In the genomic region with DNA sequence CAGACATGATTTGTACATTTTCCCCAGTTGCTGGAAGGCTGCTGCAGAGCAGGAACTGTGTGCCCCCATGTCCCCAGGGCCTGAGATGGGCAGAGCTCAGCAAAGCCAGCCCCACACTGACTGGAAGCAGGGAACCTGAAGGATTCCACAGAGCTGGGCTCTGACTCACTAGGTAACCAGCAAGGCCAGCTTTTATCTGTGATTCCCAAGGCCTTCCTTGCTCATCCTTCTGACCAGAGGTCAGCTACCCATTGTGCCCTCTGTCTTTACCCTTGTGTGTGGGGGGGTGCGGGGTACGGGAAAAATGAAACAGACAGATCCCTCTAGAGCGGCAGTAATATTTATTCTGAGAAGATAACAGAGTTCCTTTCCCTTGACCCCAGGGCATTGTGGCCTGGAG, we compare ENCODE assay signal across 20 mouse cellular contexts. TPM values are rescaled to one million over a fixed set of nuclear protein-coding genes. Genes with fewer than 3 reads are reported as not detected.
DNase-seq lines count a peak whose midpoint lies in the region; ATAC-seq lines count a peak whose summit lies in the region.
"Had no signal": no experiment of that assay in that cellular context is flagged by ENCODE, and none has a peak within 500 bp of the region (broad histone marks: within the 10 kb centered on the region; RNA-seq: fewer than 3 reads in every experiment).

No protein-coding gene starts in this region.

- H3K4me1 ChIP-seq in heart, embryonic 11.5 days (ENCODE audit: control insufficient read depth, insufficient read depth, low read length) = peaks cover 7% of the 10 kb centered on the region; the same call in 1 of the 2 replicates
- H3K4me1 ChIP-seq in midbrain, embryonic 11.5 days (ENCODE audit: control insufficient read depth, insufficient read depth, low read length) = peaks cover 6% of the 10 kb centered on the region; the same call in 1 of the 2 replicates
- peaks cover 11% of the 10 kb centered on the region; the same call in 1 of the 2 replicates for H3K4me1 ChIP-seq in midbrain, embryonic 13.5 days (replicated peaks)
- H3K4me1 ChIP-seq: neural tube, embryonic 12.5 days had no signal

- 79% methylated on average over 3 of the region's 3 CpGs for WGBS in heart, embryonic 11.5 days (ENCODE audit: insufficient replicate concordance)
- WGBS in midbrain, embryonic 11.5 days = 91% methylated on average over 3 of the region's 3 CpGs
- WGBS in midbrain, embryonic 13.5 days = 80% methylated on average over 3 of the region's 3 CpGs

- H3K4me3 ChIP-seq in heart, embryonic 11.5 days (ENCODE audit: low read depth, low read length) = no peak overlapping the region
- no peak overlapping the region for H3K4me3 ChIP-seq in midbrain, embryonic 11.5 days (ENCODE audit: low read depth, low read length)
- H3K4me3 ChIP-seq in midbrain, embryonic 13.5 days (replicated peaks) = no peak overlapping the region
- H3K4me3 ChIP-seq: midbrain, embryonic 12.5 days; neural tube, embryonic 12.5 days had no signal

- no peaks in the 10 kb centered on the region for H3K27me3 ChIP-seq in heart, embryonic 11.5 days (ENCODE audit: control insufficient read depth, insufficient read depth, low read length)
- no peaks in the 10 kb centered on the region for H3K27me3 ChIP-seq in midbrain, embryonic 11.5 days (ENCODE audit: control insufficient read depth, insufficient read depth, low read length)
- no peaks in the 10 kb centered on the region for H3K27me3 ChIP-seq in midbrain, embryonic 13.5 days
- H3K27me3 ChIP-seq: neural tube, embryonic 12.5 days had no signal

- H3K9ac ChIP-seq in heart, embryonic 11.5 days (ENCODE audit: low read depth, low read length) = peak overlapping the region; percentile 16; the same call in 1 of the 2 replicates
- H3K9ac ChIP-seq in midbrain, embryonic 11.5 days (ENCODE audit: low read length) = no peak overlapping the region
- no peak overlapping the region for H3K9ac ChIP-seq in midbrain, embryonic 13.5 days (replicated peaks)
- H3K9ac ChIP-seq: midbrain, embryonic 12.5 days; neural tube, embryonic 12.5 days had no signal

- no peaks in the 10 kb centered on the region for H3K36me3 ChIP-seq in heart, embryonic 11.5 days (ENCODE audit: control insufficient read depth, insufficient read depth, low read length)
- no peaks in the 10 kb centered on the region for H3K36me3 ChIP-seq in midbrain, embryonic 11.5 days (ENCODE audit: control insufficient read depth, insufficient read depth, low read length)
- peaks cover 3% of the 10 kb centered on the region; the same call in 1 of the 2 replicates for H3K36me3 ChIP-seq in midbrain, embryonic 13.5 days
- H3K36me3 ChIP-seq: embryonic facial prominence, embryonic 13.5 days; midbrain, embryonic 12.5 days had no signal

- no peak overlapping the region for H3K27ac ChIP-seq in heart, embryonic 11.5 days (ENCODE audit: low read depth, low read length)
- H3K27ac ChIP-seq in midbrain, embryonic 11.5 days (ENCODE audit: low read depth, low read length) = no peak overlapping the region
- no peak overlapping the region for H3K27ac ChIP-seq in midbrain, embryonic 13.5 days
- H3K27ac ChIP-seq: embryonic facial prominence, embryonic 13.5 days; kidney, postnatal 0 days; midbrain, embryonic 12.5 days; neural tube, embryonic 12.5 days had no signal

- no peak for ATAC-seq in heart, embryonic 11.5 days (replicated peaks; ENCODE audit: insufficient number of reproducible peaks, low FRiP score, low TSS enrichment)
- no peak for ATAC-seq in midbrain, embryonic 11.5 days (ENCODE audit: low FRiP score)
- no peak for ATAC-seq in midbrain, embryonic 13.5 days
- ATAC-seq in megakaryocyte-erythroid progenitor cell, adult 5-6 weeks (replicated peaks; ENCODE audit: low FRiP score, low TSS enrichment, poor library complexity, severe bottlenecking) = no peak

- no peak overlapping the region for H3K4me2 ChIP-seq in heart, embryonic 11.5 days
- H3K4me2 ChIP-seq in midbrain, embryonic 11.5 days = no peak overlapping the region
- H3K4me2 ChIP-seq in midbrain, embryonic 13.5 days (replicated peaks) = no peak overlapping the region

- H3K9me3 ChIP-seq in heart, embryonic 11.5 days (replicated peaks; ENCODE audit: control insufficient read depth, low read length) = no peaks in the 10 kb centered on the region
- H3K9me3 ChIP-seq in midbrain, embryonic 11.5 days (ENCODE audit: control insufficient read depth, low read length) = no peaks in the 10 kb centered on the region
- no peaks in the 10 kb centered on the region for H3K9me3 ChIP-seq in midbrain, embryonic 13.5 days
- H3K9me3 ChIP-seq: embryonic facial prominence, embryonic 13.5 days; midbrain, embryonic 12.5 days; neural tube, embryonic 12.5 days had no signal

- intact Hi-C loops in heart, postnatal 10 days (cut with DNase I) = loop anchor here (5.0 to 10.0 kb wide), 2 partner anchors 136 to 374 kb away; no protein-coding TSS in a partner anchor
- intact Hi-C loops in left cerebral cortex, postnatal 14 days (cut with DNase I) = no loop called here

- no peak for DNase-seq in heart, postnatal 10 days
- DNase-seq in midbrain, embryonic 11.5 days (ENCODE audit: low spot score, missing footprints) = peak; percentile 41
- DNase-seq in adrenal gland, postnatal 14 days = peak; percentile 76
- DNase-seq in testis, postnatal 14 days (ENCODE audit: low spot score) = peak; percentile 83
- no peak for DNase-seq in left cerebral cortex, postnatal 14 days (ENCODE audit: low spot score in 2 of 2)
- DNase-seq: gastrocnemius, postnatal 10 days; layer of hippocampus, postnatal 36 days; liver; lung, adult 2 months; lung, postnatal 36 days; thymus, postnatal 14 days had no signal

RNA-seq across cellular contexts. Expression of a gene that starts 1.9 kb away (rescaled TPM):
- polyA plus RNA-seq in heart, embryonic 11.5 days (2014; fragmentation: Nextera tagmentation; extraction: Ambion mirVana) = 8.4 and 11.9 TPM in 2 replicates
- 1 to 10 TPM; 4.2 to 4.6 TPM for total RNA-seq in heart, postnatal 10 days (2021)
- polyA plus RNA-seq in midbrain, embryonic 11.5 days (2014; fragmentation: Nextera tagmentation; extraction: Ambion mirVana) = 10.1 and 11.1 TPM in 2 replicates
- polyA plus RNA-seq in midbrain, embryonic 13.5 days (2015; fragmentation: Nextera tagmentation; extraction: Ambion mirVana) = 17.8 and 19.0 TPM in 2 replicates
- total RNA-seq in adrenal gland, postnatal 14 days (2021) = 58.6 and 86.2 TPM in 2 replicates
- 2.3 and 6.1 TPM in 2 replicates for total RNA-seq in megakaryocyte-erythroid progenitor cell, adult 5-6 weeks (2014; fragmentation: Nextera tagmentation)
- 1.9 and 10.8 TPM in 2 replicates for total RNA-seq in megakaryocyte-erythroid progenitor cell, adult 5-6 weeks (2017)
- 10 to 100 TPM; 12.4 to 13.7 TPM for total RNA-seq in left cerebral cortex, postnatal 14 days (2021)

RNA-seq across cellular contexts. Expression of a gene that starts 24.1 kb away (rescaled TPM):
- polyA plus RNA-seq in heart, embryonic 11.5 days (2014; fragmentation: Nextera tagmentation; extraction: Ambion mirVana) = 0.37 and 0.47 TPM in 2 replicates
- under 1 TPM; 0.12 to 0.14 TPM for total RNA-seq in heart, postnatal 10 days (2021)
- 0.18 and 0.23 TPM in 2 replicates for polyA plus RNA-seq in midbrain, embryonic 11.5 days (2014; fragmentation: Nextera tagmentation; extraction: Ambion mirVana)
- polyA plus RNA-seq in midbrain, embryonic 13.5 days (2015; fragmentation: Nextera tagmentation; extraction: Ambion mirVana) = 0.21 and 0.28 TPM in 2 replicates
- 2.1 and 2.4 TPM in 2 replicates for total RNA-seq in adrenal gland, postnatal 14 days (2021)
- total RNA-seq in megakaryocyte-erythroid progenitor cell, adult 5-6 weeks (2014; fragmentation: Nextera tagmentation) = 0.63 and 0.82 TPM in 2 replicates
- not detected in 2 replicates for total RNA-seq in megakaryocyte-erythroid progenitor cell, adult 5-6 weeks (2017)
- under 1 TPM; 0.66 to 0.79 TPM for total RNA-seq in left cerebral cortex, postnatal 14 days (2021)
- polyA plus RNA-seq: CD4-positive, CD25-positive, alpha-beta regulatory T cell, adult 4 months; inflammation-experienced regulatory T-cells, adult 6 months; midbrain, embryonic 12.5 days had no signal

RNA-seq across cellular contexts. Expression of a gene that starts 56.8 kb away (rescaled TPM):
- polyA plus RNA-seq in heart, embryonic 11.5 days (2014; fragmentation: Nextera tagmentation; extraction: Ambion mirVana) = 5.8 and 6.4 TPM in 2 replicates
- 1 to 10 TPM; 1.9 to 3.0 TPM for total RNA-seq in heart, postnatal 10 days (2021)
- polyA plus RNA-seq in midbrain, embryonic 11.5 days (2014; fragmentation: Nextera tagmentation; extraction: Ambion mirVana) = 3.5 and 3.7 TPM in 2 replicates
- polyA plus RNA-seq in midbrain, embryonic 13.5 days (2015; fragmentation: Nextera tagmentation; extraction: Ambion mirVana) = 10.1 and 10.8 TPM in 2 replicates
- 6.2 and 9.8 TPM in 2 replicates for total RNA-seq in adrenal gland, postnatal 14 days (2021)
- 7.5 and 8.3 TPM in 2 replicates for total RNA-seq in megakaryocyte-erythroid progenitor cell, adult 5-6 weeks (2014; fragmentation: Nextera tagmentation)
- total RNA-seq in megakaryocyte-erythroid progenitor cell, adult 5-6 weeks (2017) = 5.6 and 5.9 TPM in 2 replicates
- 10 to 100 TPM; 37.3 to 41.4 TPM for total RNA-seq in left cerebral cortex, postnatal 14 days (2021)

Comparison
In these comparisons a context has a peak if more than half of its experiments do, and no peak if none do; other contexts are left out.
1. DNase-seq: peak in midbrain, embryonic 11.5 days (single experiment), adrenal gland, postnatal 14 days (single experiment) and testis, postnatal 14 days (single experiment); none in heart, postnatal 10 days (0 of 2) and left cerebral cortex, postnatal 14 days (0 of 2).